Mouse (Mus musculus) activated CD4-positive, CD25-positive, alpha-beta regulatory T cell, adult 4 months (primary cell): Measurements from ENCODE around the gene Trrap. TPM values are rescaled to one million over a fixed set of nuclear protein-coding genes. Genes with fewer than 3 reads are reported as not detected.
"Not testable (repeated sequence)": the region's sequence is repeated elsewhere in the genome, so short reads cannot be mapped to it uniquely, and the experiment has no call there.

ENCODE experiments used
- ATAC-seq: one replicate; pipeline ENCODE4 v1.8.0; 2017
- polyA plus RNA-seq, 2 experiments: library from polyadenylated mRNA; unstranded; fragments of 100-300 nt; shearing (Covaris generic); gene quantifications; one replicate each; pipeline ENCODE4 v1.2.1; 2017

Trrap gene
- 10 to 100 TPM; 50.9 to 69.5 TPM for polyA plus RNA-seq

GRCm38 (mm10) chr5:144767106-144767798 lies at the start of gene Trrap:
TSS of gene Trrap (plus strand) at chr5:144767732.
- not testable (repeated sequence) for ATAC-seq

- ATAC-seq = no peak
These were observed 47.8 kb upstream of the Trrap start for GRCm38 (mm10) chr5:144719781-144720180.

DNA sequence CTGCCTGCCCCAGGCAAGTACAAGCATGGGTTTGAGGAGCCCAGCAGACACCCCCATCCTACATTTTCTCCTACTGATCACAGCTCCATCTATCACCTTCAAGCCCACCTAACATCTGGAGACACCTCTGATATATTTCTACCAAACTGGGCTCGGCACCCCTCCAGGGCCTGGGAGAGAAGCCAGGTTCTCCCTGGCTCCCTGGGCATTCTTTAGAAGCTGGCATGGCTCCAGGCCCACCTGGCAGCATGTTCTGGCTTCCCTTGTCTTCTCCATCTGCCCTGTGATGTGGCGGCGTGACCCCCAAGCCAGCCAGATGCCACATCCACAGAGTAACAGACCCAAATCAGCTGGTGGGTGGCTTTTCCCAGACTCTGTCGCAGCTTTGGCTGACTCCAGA lies 47.3 kb upstream of the Trrap start:
- ATAC-seq = no peak

GRCm38 (mm10) chr5:144724926-144725325 lies 42.6 kb upstream of the Trrap start:
- ATAC-seq = no peak

GRCm38 (mm10) chr5:144725554-144725953 lies 42.0 kb upstream of the Trrap start:
- no peak for ATAC-seq

- ATAC-seq = no peak
These were observed 40.4 kb upstream of the Trrap start for GRCm38 (mm10) chr5:144727119-144727518.

DNA sequence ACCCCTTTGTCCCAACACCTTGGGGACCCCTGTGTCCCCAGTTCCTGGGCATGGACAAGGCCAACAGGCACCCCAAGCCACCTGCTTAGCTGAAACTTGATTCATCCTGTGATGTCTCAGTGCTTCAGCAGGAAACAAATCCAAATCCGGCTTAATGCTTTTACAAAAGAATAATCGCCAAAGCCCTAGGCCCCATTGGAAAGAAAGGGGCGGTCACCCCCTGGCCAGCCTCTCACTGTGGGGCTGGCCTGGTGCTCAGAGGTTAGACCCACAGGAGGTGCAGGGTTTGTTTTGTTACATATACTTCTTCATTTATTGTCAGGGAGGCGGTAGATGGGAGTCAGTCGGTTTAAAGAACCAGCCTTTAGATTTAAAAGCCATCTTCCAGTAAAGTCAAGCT lies 39.3 kb upstream of the Trrap start:
- no peak for ATAC-seq

GRCm38 (mm10) chr5:144729216-144729615 lies 38.3 kb upstream of the Trrap start:
- no peak for ATAC-seq

DNA sequence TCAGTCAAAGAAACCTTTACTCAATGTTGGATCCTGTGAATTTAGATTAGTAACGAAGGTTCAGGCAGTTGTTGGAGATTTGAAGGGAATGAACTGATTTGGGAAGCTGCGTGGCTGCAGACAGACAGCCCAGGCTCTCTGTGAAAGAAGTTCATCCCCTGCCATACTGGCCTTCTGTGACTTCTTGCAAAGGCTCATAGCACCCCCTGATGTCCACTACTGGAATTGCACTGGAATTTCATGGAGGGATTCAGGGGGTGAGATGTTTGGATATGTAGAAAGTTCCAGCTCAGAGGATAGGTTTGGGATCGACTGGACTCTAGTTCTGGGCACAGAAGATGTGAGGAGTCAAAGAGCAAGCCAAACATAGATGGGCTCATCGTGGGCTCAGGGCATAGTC lies 33.6 kb upstream of the Trrap start:
- ATAC-seq = no peak

GRCm38 (mm10) chr5:144734949-144735348 lies 32.6 kb upstream of the Trrap start:
- ATAC-seq = no peak

- no peak for ATAC-seq
These were observed 30.4 kb upstream of the Trrap start for GRCm38 (mm10) chr5:144737101-144737500.

DNA sequence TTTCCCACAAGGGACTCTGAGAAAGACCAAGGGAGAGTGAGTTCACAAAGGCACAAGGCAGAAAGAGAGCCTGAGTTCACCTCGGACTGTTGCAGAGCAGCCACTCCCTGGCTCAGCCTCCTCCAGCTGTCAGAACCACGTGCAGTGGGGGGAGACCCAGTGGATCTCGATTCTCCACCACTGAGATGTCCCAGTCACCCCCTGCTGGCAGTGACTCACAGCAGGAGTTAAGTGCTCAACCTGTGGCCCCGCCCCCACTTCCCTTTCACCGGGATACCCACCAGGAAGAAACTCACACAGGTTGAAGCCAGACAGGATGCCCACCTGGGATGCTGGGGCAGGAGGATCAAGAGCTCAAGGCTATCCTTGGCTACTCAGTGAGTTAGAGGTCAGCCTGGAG lies 15.1 kb upstream of the Trrap start:
- ATAC-seq = peak; percentile 40

DNA sequence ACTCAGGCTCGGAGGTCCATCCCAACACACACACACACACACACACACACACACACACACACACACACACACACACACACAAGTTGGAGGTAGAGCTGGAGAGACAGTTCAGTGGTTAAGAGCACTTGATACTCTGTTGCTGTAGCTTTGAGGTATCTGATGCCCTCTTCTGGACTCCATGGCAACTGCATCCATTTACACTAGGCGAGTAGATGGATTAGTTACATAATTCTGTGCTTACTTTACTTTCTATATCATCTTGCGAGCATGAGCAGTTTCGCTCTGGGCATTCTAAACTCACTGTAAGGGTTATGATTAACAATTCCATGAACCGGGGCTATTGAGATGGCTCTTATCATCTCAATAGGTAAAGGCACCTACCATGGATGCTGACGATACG lies 14.5 kb upstream of the Trrap start:
- ATAC-seq = peak; percentile 69

DNA sequence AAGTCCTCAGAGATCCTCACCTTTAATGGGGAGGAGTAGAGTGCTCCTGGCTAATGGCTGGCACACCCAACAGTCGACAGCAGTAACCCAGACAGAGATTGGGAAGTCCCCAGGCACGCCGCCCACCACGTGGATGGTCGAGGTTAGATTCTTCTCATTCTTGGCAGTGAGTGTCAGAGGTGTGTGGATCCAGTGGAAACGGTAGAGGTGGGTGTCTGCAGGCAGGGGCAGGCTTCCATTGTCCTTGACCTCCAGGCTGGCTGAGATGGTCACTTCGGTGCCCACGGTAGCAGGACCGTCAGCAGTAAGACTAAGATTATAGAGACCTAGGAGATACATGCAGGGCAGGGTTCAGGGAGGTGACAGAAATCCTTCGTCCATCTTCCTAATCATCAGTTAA lies 12.3 kb upstream of the Trrap start:
- no peak for ATAC-seq

- ATAC-seq = no peak
These were observed 10.1 kb upstream of the Trrap start for GRCm38 (mm10) chr5:144757402-144757801.

DNA sequence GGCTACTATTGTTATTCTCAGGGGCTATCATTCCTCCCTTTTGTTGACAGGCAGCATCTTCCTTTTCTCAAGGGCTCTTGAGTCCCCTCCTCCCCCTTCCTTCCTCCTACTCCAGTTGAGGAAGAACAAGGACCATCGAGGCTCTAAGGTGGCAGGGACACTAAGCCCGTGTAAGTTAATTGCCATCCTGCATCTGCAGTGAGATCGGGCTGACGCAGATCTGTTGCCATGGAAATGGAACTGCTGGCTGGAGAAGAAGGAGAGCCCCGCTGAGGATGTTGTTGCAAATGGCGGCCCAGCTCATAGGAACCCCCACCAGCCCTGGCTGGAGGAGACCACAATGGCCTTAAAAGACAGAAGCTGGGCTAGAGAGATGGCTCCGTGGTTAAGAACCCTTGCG lies 9.1 kb upstream of the Trrap start:
- ATAC-seq = no peak

DNA sequence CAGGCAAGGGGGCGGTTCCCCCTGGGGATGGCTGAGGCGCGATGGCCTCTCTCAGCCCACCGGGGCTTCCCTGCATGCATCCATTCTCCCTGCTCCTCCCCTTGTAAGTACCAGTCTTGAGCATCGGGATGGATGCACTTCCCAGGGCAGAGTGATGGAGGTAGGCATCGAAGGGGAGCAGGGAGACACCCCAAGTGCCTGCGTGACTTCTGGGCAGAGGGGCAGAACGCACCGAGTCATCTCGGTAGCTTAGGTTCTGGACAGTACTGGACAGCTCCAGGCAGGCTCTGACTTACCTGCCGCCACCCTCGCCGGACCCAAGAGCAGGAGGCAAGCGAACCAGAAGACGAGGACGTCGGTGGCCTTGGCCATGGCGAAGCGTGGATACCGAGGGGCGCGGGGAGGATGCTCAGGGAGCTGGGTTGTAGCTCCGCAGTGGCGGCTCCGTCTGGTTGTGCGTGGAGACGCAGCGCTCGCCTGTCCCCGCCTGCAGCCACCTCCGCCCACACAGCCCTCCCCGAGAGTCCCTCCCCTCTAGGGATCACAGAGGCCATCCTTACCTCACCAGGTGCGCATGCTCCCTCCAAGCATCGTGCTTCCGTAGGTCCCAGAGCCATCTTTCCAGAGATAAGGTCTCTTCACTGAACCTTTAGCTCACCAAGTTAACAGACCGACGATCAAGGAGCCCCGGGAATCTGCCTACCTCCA lies 6.2 kb upstream of the Trrap start, which contains the start of gene Tmem130:
TSS of gene Tmem130 (minus strand) at position 658 of the 708 bp plus-strand sequence.
- no peak for ATAC-seq

GRCm38 (mm10) chr5:144766026-144766425 lies 1.5 kb upstream of the Trrap start:
- ATAC-seq = no peak

DNA sequence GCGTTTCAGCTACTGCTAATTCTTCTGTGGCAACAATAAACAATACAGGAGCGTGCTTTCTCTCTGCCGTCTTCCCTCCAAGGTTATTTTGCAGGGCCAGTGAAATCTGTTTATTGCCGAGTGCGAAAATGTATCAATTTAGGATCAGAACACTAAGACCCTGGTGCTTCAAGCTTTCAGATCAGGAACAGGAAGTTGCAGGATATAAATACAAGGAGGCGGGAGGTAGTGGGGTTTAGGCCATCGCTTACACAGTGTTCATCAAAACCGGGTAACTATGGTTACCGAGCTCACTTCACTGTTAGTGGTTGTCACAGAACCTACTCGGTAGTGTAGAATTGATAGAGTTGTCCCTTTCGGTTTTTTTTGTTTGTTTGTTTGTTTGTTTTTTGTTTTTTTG lies 886 bp upstream of the Trrap start:
- no peak for ATAC-seq

DNA sequence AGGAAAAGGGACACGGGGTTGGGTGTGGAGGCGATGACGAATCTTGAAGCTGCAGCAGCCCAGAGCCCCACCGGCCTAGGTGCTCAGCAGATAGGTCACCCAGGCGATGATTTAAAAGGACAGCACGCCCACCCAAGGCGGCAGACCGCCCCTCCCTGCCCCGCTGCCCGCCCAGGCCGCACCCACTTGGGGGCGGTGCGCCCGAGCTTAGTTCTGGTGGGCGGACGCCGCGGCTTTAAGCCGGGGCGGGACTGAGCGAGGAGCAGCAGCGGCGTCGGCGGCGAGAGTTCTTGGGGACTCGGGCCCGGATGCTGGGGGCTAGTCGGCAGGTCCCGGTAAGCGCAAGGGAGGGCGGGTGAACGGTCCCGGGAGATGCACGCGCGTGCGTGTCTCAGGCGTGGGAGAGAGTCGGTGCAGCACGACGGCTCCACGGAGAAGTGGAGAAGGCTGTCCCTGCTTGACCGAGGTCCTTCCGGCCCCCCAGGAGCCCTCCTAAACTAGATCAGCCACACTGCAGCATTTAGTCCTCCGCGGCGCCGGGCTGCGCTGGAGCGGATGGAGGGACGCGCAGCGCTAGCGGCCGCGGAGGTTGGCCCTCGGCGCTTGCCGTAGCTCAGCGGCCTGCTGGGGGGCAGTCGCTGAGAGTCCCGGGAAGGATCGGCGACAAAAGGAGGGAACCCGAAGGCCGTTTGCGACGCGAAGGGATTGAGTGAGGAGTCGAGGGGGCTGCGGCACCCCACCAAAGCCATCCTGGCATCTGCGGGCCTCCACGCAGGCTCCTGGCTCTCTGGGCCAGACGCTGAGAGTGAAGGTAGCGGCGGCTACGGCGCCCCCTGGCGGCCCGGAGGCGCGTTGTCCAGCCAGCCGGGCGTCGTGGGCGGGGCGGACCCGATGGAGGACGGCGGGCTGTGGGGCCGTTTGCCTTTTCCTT lies 644 bp downstream of the Trrap start:
- ATAC-seq = peak; percentile 82

DNA sequence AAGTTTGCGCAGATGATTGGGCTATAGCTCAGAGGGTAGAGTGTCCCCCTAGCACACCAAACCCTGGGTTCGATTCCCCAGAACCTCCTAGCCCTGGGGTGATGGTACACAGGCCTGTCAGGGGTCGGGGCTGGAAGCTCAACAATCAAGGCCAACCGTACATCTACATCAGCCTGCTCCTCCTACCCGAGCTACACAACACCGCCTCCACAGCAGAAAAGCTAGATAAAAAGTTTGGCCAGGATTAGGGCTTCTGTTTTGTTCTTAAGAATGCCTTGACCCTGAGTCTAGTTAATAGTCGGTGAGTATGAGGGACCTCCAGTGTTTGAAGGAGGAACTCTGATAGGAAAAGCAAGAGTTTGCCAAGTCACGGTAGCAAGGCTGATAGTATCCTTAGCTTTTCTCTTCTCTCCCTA lies 1.5 kb downstream of the Trrap start:
- no peak for ATAC-seq

GRCm38 (mm10) chr5:144773231-144773630 lies 5.7 kb downstream of the Trrap start:
- ATAC-seq = no peak

GRCm38 (mm10) chr5:144780654-144781053 lies 13.1 kb downstream of the Trrap start:
- ATAC-seq = no peak
